Mouse (Mus musculus): ENCODE results near the gene Pdpr.
A peak's percentile ranks its signal among the peaks of the same experiment; 100 is the strongest.
"Not testable (repeated sequence)": the region's sequence is repeated elsewhere in the genome, so short reads cannot be mapped to it uniquely, and the experiment has no call there.

Pdpr gene

GRCm38 (mm10) chr8:111090126-111090525, 4.3 kb upstream of the Pdpr start:
- DNase-seq (ENCODE audit: low read depth in 1 of 2, low spot score in 2 of 2) = peak; percentile 19 to 49

- DNase-seq (ENCODE audit: low read depth in 1 of 2, low spot score in 2 of 2) = no peak
Observed at GRCm38 (mm10) chr8:111091706-111092105, 2.7 kb upstream of the Pdpr start.

GRCm38 (mm10) chr8:111092326-111092725, 2.1 kb upstream of the Pdpr start, which contains the start of gene Clec18a:
Gene Clec18a, minus strand, starts transcription at chr8:111092426.
- not testable (repeated sequence) for DNase-seq (ENCODE audit: low read depth in 1 of 2, low spot score in 2 of 2)

GRCm38 (mm10) chr8:111094719-111095302, 381 bp downstream of the Pdpr start:
- not testable (repeated sequence) for DNase-seq (ENCODE audit: low read depth in 1 of 2, low spot score in 2 of 2)

GRCm38 (mm10) chr8:111114891-111115290, 20.5 kb downstream of the Pdpr start:
- DNase-seq (ENCODE audit: low read depth in 1 of 2, low spot score in 2 of 2) = no peak

- DNase-seq (ENCODE audit: low read depth in 1 of 2, low spot score in 2 of 2) = no peak
Observed at GRCm38 (mm10) chr8:111119481-111119880, 25.1 kb downstream of the Pdpr start.

GRCm38 (mm10) chr8:111130756-111131155, 36.3 kb downstream of the Pdpr start:
- DNase-seq (ENCODE audit: low read depth in 1 of 2, low spot score in 2 of 2) = no peak

GRCm38 (mm10) chr8:111142521-111142920, 48.1 kb downstream of the Pdpr start:
- no peak for DNase-seq (ENCODE audit: low read depth in 1 of 2, low spot score in 2 of 2)

- peak in 1 of 2 experiments; percentile 9 for DNase-seq (ENCODE audit: low read depth in 1 of 2, low spot score in 2 of 2)
Observed at GRCm38 (mm10) chr8:111144901-111145459, 50.5 kb downstream of the Pdpr start.

GRCm38 (mm10) chr8:111145460-111146012, 51.1 kb downstream of the Pdpr start:
- DNase-seq (ENCODE audit: low read depth in 1 of 2, low spot score in 2 of 2) = peak; percentile 62 to 84

- no peak for DNase-seq (ENCODE audit: low read depth in 1 of 2, low spot score in 2 of 2)
Observed at GRCm38 (mm10) chr8:111155721-111156436, 61.4 kb downstream of the Pdpr start.

- DNase-seq (ENCODE audit: low read depth in 1 of 2, low spot score in 2 of 2) = peak in 1 of 2 experiments; percentile 4
Observed at GRCm38 (mm10) chr8:111157617-111158016, 63.2 kb downstream of the Pdpr start.

- DNase-seq (ENCODE audit: low read depth in 1 of 2, low spot score in 2 of 2) = no peak
Observed at GRCm38 (mm10) chr8:111171661-111172060, 77.2 kb downstream of the Pdpr start.

- no peak for DNase-seq (ENCODE audit: low read depth in 1 of 2, low spot score in 2 of 2)
Observed at GRCm38 (mm10) chr8:111185472-111185947, 91.1 kb downstream of the Pdpr start.

All from monocyte, adult 2 months (primary cell).